Mouse (Mus musculus) myocyte (in vitro differentiated cells): Measurements from ENCODE around the gene Lcp1. TPM values are rescaled to one million over a fixed set of nuclear protein-coding genes. Genes with fewer than 3 reads are reported as not detected.

Source experiments
- H3K27me3 ChIP-seq: one replicate; pipeline ENCODE4 v1.6.1; 2011; ENCODE audit not compliant: control insufficient read depth, insufficient read depth, insufficient read length
- H3K36me3 ChIP-seq: one replicate; pipeline ENCODE4 v1.6.1; 2011; ENCODE audit not compliant: control insufficient read depth, insufficient read depth
- H3K4me2 ChIP-seq: one replicate; pipeline ENCODE4 v1.6.1; 2011; ENCODE audit warnings: low read depth, control low read depth
- H3K4me3 ChIP-seq: one replicate; pipeline ENCODE4 v1.5.1; 2011; ENCODE audit warnings: mild to moderate bottlenecking, control low read depth, moderate library complexity
- H3K79me2 ChIP-seq: one replicate; pipeline ENCODE4 v1.6.1; 2011; ENCODE audit not compliant: control insufficient read depth, insufficient read depth
- H3ac ChIP-seq: one replicate; pipeline ENCODE4 v1.6.1; 2011; ENCODE audit not compliant: control insufficient read depth, insufficient read length
- CEBPB ChIP-seq: IDR thresholded peaks from 2 replicates; pipeline ENCODE4 v1.6.1; 2011; ENCODE audit warnings: mild to moderate bottlenecking, moderate library complexity; ENCODE audit not compliant: poor library complexity, insufficient read depth, severe bottlenecking
- E2F4 ChIP-seq: IDR thresholded peaks from one replicate; pipeline ENCODE4 v1.6.1; 2011; ENCODE audit warnings: mild to moderate bottlenecking, control low read depth, moderate library complexity; ENCODE audit not compliant: insufficient read depth
- MAX ChIP-seq: IDR thresholded peaks from one replicate; pipeline ENCODE4 v1.6.1; 2011; ENCODE audit warnings: low read depth, mild to moderate bottlenecking, control low read depth
- MYOD1 ChIP-seq, 3 experiments: IDR thresholded peaks; one replicate each; pipeline ENCODE4 v1.6.1; 2011; ENCODE audit warnings: control low read depth in 2 of 3, low read depth in 2 of 3, mild to moderate bottlenecking in 2 of 3, moderate library complexity in 1 of 3; ENCODE audit not compliant: insufficient read length in 2 of 3, control insufficient read depth in 1 of 3
- MYOG ChIP-seq, 3 experiments: IDR thresholded peaks; one replicate each; pipeline ENCODE4 v1.6.1; 2011; ENCODE audit warnings: control low read depth in 2 of 3, low read depth in 2 of 3, mild to moderate bottlenecking in 2 of 3; ENCODE audit not compliant: insufficient read length in 2 of 3, control insufficient read depth in 1 of 3, insufficient read depth in 1 of 3
- POLR2A ChIP-seq: IDR thresholded peaks from one replicate; pipeline ENCODE4 v1.6.1; 2011; ENCODE audit warnings: low read depth, mild to moderate bottlenecking, control low read depth, moderate library complexity; ENCODE audit not compliant: insufficient read length
- POLR2AphosphoS2 ChIP-seq: IDR thresholded peaks from one replicate; pipeline ENCODE4 v1.6.1; 2011; ENCODE audit warnings: low read depth, control low read depth; ENCODE audit not compliant: insufficient read length
- REST ChIP-seq: IDR thresholded peaks from one replicate; pipeline ENCODE4 v1.6.1; 2011; ENCODE audit warnings: mild to moderate bottlenecking, control low read depth, moderate library complexity; ENCODE audit not compliant: insufficient read depth, insufficient read length
- SRF ChIP-seq: IDR thresholded peaks from one replicate; pipeline ENCODE4 v1.6.1; 2011; ENCODE audit warnings: low read depth; ENCODE audit not compliant: control insufficient read depth, insufficient read length
- TCF12 ChIP-seq: IDR thresholded peaks from one replicate; pipeline ENCODE4 v1.6.1; 2011; ENCODE audit warnings: mild to moderate bottlenecking, control low read depth; ENCODE audit not compliant: poor library complexity, insufficient read depth, severe bottlenecking
- TCF3 ChIP-seq: IDR thresholded peaks from one replicate; pipeline ENCODE4 v1.6.1; 2011; ENCODE audit warnings: low read depth, control low read depth; ENCODE audit not compliant: insufficient read length
- USF1 ChIP-seq: IDR thresholded peaks from one replicate; pipeline ENCODE4 v1.6.1; 2011; ENCODE audit warnings: low read depth, mild to moderate bottlenecking, control low read depth, moderate library complexity
- polyA plus RNA-seq: library from polyadenylated mRNA; unstranded; fragments of >200 nt; fragmentation: generic; extraction: Trizol; gene quantifications from one replicate; pipeline ENCODE4 v1.2.1, GENCODE M21; 2012; ENCODE audit warnings: missing spikeins

Lcp1 gene
- polyA plus RNA-seq, 1 experiment, result not detected

DNA sequence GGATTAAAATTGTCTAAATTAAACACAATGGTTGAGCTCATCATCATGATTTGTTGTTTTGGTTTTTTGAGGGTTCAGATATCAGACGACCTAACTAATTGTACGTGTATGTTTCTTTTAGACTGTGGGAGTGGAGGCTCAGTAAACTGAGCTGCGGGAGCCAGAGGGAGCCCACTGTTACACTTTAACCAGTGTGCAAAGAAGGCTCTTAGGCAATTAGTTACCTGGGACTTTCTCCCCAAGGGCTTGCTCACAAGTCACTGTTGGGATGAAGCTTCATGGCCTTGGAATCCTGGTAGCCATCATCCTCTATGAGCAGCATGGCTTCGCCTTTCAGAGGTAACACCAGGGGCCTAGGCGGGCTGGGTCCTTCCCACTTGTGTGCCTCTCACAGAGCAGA, 111.2 kb downstream of the Lcp1 start, which contains the start of gene Cpb2:
TSS of gene Cpb2 (plus strand) at position 201 of the 400 bp plus-strand sequence.
- H3ac ChIP-seq, result no peak within 1 kb of the TSS
- H3K27me3 ChIP-seq, result no peaks in the 10 kb centered on the region
- TF ChIP-seq TCF12, result no peak
- TF ChIP-seq USF1, result no peak
- TF ChIP-seq MYOG (IDR thresholded peaks at IDR 0.05; ENCODE audit: control insufficient read depth in 1 of 3, insufficient read depth in 1 of 3, insufficient read length in 2 of 3, low read depth in 2 of 3), result no peak
- TF ChIP-seq SRF, result no peak
- no peak for TF ChIP-seq POLR2A
- TF ChIP-seq POLR2AphosphoS2, result no peak
- TF ChIP-seq TCF3, result no peak
- no peak for TF ChIP-seq CEBPB
- no peak for TF ChIP-seq MAX
- TF ChIP-seq E2F4, result no peak
- H3K4me2 ChIP-seq, result no peak within 1 kb of the TSS
- no peaks in the 10 kb centered on the region for H3K79me2 ChIP-seq
- no peaks in the 10 kb centered on the region for H3K36me3 ChIP-seq
- no peak within 1 kb of the TSS for H3K4me3 ChIP-seq

DNA sequence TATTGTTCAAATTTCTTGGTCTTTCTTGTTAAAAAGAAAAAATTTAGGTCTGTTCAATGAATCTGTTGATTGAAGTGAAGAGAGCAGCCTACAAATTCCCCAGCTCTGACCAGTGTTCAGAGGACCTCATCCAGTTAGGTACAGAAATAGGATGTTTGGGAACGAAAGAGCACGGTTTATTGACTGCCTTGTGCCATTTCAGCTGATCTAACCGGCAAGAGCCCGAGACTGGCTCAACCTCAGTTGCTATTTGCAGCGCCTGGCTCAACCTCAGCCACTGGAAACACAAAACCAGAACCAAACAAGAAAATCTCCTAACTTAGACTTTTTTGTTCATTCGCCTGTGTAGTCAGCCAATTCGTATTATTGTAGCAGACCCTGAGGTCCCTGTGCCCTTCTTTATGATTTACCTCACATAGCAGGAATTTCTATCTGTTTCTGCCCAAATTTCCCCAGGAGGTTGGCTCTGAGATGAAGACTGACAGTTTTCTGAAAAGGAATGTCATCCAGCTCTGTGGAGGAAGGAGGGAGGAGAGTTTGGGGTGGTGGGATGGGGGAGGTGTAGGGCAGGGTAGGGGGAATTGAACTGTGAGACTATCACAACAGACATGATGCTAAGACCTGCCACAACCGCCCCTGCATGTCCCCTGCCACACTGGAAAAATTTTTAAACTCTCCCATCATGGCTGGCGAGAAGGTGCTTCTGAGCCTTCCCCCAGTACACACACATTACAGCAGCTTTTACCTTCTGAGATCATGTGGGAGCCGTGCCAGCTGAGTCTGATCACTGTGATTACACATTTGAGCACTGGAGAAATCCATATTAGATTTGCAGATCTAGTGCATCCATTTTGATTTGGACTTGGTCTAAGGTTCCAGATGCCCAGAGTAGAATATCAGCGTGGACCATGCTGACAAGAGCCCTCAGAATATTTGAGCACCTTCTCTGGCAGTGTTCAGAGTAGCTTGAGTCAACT, 115.4 kb downstream of the Lcp1 start:
- Histone ChIP-seq H3K4me3 (no peak overlapping the region), H3K79me2 (no peaks in the 10 kb centered on the region), H3K36me3 (no peaks in the 10 kb centered on the region), H3K27me3 (no peaks in the 10 kb centered on the region), H3ac (no peak overlapping the region), H3K4me2 (no peak overlapping the region)
- no peak for TF ChIP-seq REST
- TF ChIP-seq MYOD1 (IDR thresholded peaks at IDR 0.05; ENCODE audit: control insufficient read depth in 1 of 3, insufficient read length in 2 of 3, low read depth in 2 of 3), result no peak
- TF ChIP-seq POLR2A, result no peak
- no peak for TF ChIP-seq CEBPB
- no peak for TF ChIP-seq TCF3
- no peak for TF ChIP-seq POLR2AphosphoS2
- TF ChIP-seq MAX, result no peak
- no peak for TF ChIP-seq E2F4
- TF ChIP-seq USF1, result no peak
- TF ChIP-seq SRF, result no peak
- TF ChIP-seq TCF12, result no peak
- no peak for TF ChIP-seq MYOG (IDR thresholded peaks at IDR 0.05; ENCODE audit: control insufficient read depth in 1 of 3, insufficient read depth in 1 of 3, insufficient read length in 2 of 3, low read depth in 2 of 3)

DNA sequence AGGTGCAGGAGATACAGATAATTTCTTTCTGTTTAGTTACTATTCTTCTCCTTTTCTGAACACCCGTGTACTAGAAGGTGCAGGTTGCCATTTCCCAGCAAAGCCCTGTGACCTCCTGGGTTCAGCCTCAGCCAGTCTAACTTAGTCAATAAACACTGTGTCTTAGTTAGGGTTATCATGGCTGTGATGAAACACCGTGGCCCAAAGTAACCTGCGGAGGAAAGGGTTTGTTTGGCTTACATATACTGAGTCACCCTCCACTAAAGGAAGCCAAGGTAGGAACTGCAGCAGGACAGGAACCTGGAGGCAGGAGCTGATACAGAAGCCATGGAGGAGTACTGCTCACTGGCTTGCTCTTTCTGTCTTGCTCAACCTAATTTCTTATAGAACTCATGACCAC, 119.5 kb downstream of the Lcp1 start:
- no peaks in the 10 kb centered on the region for H3K36me3 ChIP-seq
- no peak overlapping the region for H3K4me3 ChIP-seq
- no peaks in the 10 kb centered on the region for H3K27me3 ChIP-seq
- no peak for TF ChIP-seq POLR2AphosphoS2
- TF ChIP-seq TCF12, result no peak
- TF ChIP-seq MYOD1 (IDR thresholded peaks at IDR 0.05; ENCODE audit: control insufficient read depth in 1 of 3, insufficient read length in 2 of 3, low read depth in 2 of 3), result no peak
- no peak for TF ChIP-seq POLR2A
- TF ChIP-seq USF1, result no peak
- TF ChIP-seq REST, result no peak
- no peak for TF ChIP-seq CEBPB
- no peak for TF ChIP-seq MYOG (IDR thresholded peaks at IDR 0.05; ENCODE audit: control insufficient read depth in 1 of 3, insufficient read depth in 1 of 3, insufficient read length in 2 of 3, low read depth in 2 of 3)
- no peak for TF ChIP-seq E2F4
- no peak for TF ChIP-seq SRF
- TF ChIP-seq MAX, result no peak
- no peak overlapping the region for H3ac ChIP-seq
- no peak overlapping the region for H3K4me2 ChIP-seq
- H3K79me2 ChIP-seq, result no peaks in the 10 kb centered on the region

DNA sequence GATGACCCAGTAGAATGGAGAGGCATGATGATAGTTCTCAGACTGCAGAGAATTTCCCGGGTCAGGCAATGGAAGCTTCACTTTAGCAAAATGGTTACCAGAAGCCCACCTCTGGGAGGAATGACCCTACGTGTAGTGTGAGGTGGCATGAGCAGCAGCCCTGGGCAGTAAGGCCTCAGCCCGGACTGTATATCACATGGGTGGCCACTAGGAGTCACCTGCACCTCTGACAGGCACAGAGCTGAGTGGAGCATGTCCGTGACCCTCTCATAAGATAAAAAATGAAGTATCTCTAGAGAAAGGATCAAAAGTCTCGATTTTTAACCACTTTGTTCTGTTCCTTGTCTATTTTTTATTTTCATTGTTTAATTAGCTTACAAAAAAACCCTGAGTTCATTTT, 125.6 kb downstream of the Lcp1 start:
- Histone ChIP-seq H3K79me2 (no peaks in the 10 kb centered on the region), H3K36me3 (no peaks in the 10 kb centered on the region), H3K27me3 (peaks cover 12% of the 10 kb centered on the region), H3K4me2 (no peak overlapping the region), H3K4me3 (no peak overlapping the region), H3ac (no peak overlapping the region)
- TF ChIP-seq CEBPB (no peak), MYOD1 (IDR thresholded peaks at IDR 0.05; ENCODE audit: control insufficient read depth in 1 of 3, insufficient read length in 2 of 3, low read depth in 2 of 3) (no peak), SRF (no peak), MAX (no peak), POLR2A (no peak), E2F4 (no peak), MYOG (IDR thresholded peaks at IDR 0.05; ENCODE audit: control insufficient read depth in 1 of 3, insufficient read depth in 1 of 3, insufficient read length in 2 of 3, low read depth in 2 of 3) (no peak), POLR2AphosphoS2 (no peak), REST (no peak), TCF12 (no peak), TCF3 (no peak), USF1 (no peak)
